Mouse (Mus musculus) ES-E14 (cell line): Measurements from ENCODE around the gene Rassf7. TPM values are rescaled to one million over a fixed set of nuclear protein-coding genes. Genes with fewer than 3 reads are reported as not detected.

Source experiments
- DNase-seq: peaks from one replicate; pipeline ENCODE4 v3.0.0-alpha.2; 2013; ENCODE audit warnings: low read depth, low spot score
- H3K27ac ChIP-seq: 2 replicates; pipeline ENCODE4 v1.5.1; 2012; ENCODE audit warnings: low read depth, mild to moderate bottlenecking, low read length, moderate library complexity, mixed read lengths; ENCODE audit not compliant: poor library complexity, insufficient read depth, severe bottlenecking
- H3K36me3 ChIP-seq: 2 replicates; pipeline ENCODE4 v1.6.1; 2012; ENCODE audit warnings: mild to moderate bottlenecking, low read length, moderate library complexity, mixed read lengths; ENCODE audit not compliant: control insufficient read depth, poor library complexity, insufficient read depth, severe bottlenecking
- H3K4me1 ChIP-seq, 2 experiments: fragments of 150-350 bp in 1 of 2; sonication (generic) in 1 of 2; 2 replicates each; pipeline ENCODE4 v1.6.1; 2012; ENCODE audit warnings: low read length in 2 of 2, mild to moderate bottlenecking in 1 of 2, mixed read lengths in 1 of 2; ENCODE audit not compliant: control insufficient read depth in 2 of 2, insufficient read depth in 2 of 2, poor library complexity in 1 of 2
- H3K4me3 ChIP-seq, 2 experiments: fragments of 150-350 bp in 1 of 2; sonication (generic) in 1 of 2; 2 replicates each; pipeline ENCODE4 v1.5.1; 2012; ENCODE audit warnings: low read length in 2 of 2, low read depth in 1 of 2, mild to moderate bottlenecking in 1 of 2, mixed read lengths in 1 of 2; ENCODE audit not compliant: insufficient read depth in 1 of 2, poor library complexity in 1 of 2, severe bottlenecking in 1 of 2
- H3K9ac ChIP-seq: 2 replicates; pipeline ENCODE4 v1.6.1; 2012; ENCODE audit warnings: low read depth, mild to moderate bottlenecking, low read length, mixed read lengths; ENCODE audit not compliant: poor library complexity, insufficient read depth, severe bottlenecking
- H3K9me3 ChIP-seq: fragments of 150-350 bp; sonication (generic); 2 replicates; pipeline ENCODE4 v1.6.1; 2012; ENCODE audit warnings: low read depth, mild to moderate bottlenecking, low read length; ENCODE audit not compliant: control insufficient read depth, insufficient read depth
- CHD2 ChIP-seq: IDR thresholded peaks from 2 replicates; pipeline ENCODE4 v1.6.1; 2014; ENCODE audit warnings: mild to moderate bottlenecking, low read depth, low read length, inconsistent platforms
- HCFC1 ChIP-seq: IDR thresholded peaks from 2 replicates; pipeline ENCODE4 v1.6.1; 2012; ENCODE audit warnings: low read length, inconsistent platforms, borderline replicate concordance; ENCODE audit not compliant: insufficient read depth
- MAFK ChIP-seq: IDR thresholded peaks from 2 replicates; pipeline ENCODE4 v1.6.1; 2014; ENCODE audit warnings: mild to moderate bottlenecking, low read depth, low read length, inconsistent platforms; ENCODE audit not compliant: insufficient read depth
- ZC3H11A ChIP-seq: IDR thresholded peaks from 2 replicates; pipeline ENCODE4 v1.6.1; 2012; ENCODE audit warnings: low read depth, mild to moderate bottlenecking, inconsistent platforms, low read length, borderline replicate concordance
- ZNF384 ChIP-seq: IDR thresholded peaks from 2 replicates; pipeline ENCODE4 v1.6.1; 2012; ENCODE audit warnings: low read depth, low read length, inconsistent platforms
- in situ Hi-C, 2 experiments: fragments of 600-800 bp; cut with MboI; formaldehyde crosslinking; loops; one replicate each; pipeline ENCODE4 v1.15.1; 2025; ENCODE audit warnings: low sequenced_read_pairs in 2 of 2, inconsistent platforms in 1 of 2; ENCODE audit not compliant: unreplicated experiment in 2 of 2
- total RNA-seq: library from RNA; depleted of rRNA; stranded (reverse); fragments of 300-350 nt; gene quantifications from 2 replicates; pipeline ENCODE4 v1.2.3, GENCODE M21; 2012; rRNA removed

The Rassf7 gene
- 32.2 and 44.3 TPM in 2 replicates for total RNA-seq

DNA sequence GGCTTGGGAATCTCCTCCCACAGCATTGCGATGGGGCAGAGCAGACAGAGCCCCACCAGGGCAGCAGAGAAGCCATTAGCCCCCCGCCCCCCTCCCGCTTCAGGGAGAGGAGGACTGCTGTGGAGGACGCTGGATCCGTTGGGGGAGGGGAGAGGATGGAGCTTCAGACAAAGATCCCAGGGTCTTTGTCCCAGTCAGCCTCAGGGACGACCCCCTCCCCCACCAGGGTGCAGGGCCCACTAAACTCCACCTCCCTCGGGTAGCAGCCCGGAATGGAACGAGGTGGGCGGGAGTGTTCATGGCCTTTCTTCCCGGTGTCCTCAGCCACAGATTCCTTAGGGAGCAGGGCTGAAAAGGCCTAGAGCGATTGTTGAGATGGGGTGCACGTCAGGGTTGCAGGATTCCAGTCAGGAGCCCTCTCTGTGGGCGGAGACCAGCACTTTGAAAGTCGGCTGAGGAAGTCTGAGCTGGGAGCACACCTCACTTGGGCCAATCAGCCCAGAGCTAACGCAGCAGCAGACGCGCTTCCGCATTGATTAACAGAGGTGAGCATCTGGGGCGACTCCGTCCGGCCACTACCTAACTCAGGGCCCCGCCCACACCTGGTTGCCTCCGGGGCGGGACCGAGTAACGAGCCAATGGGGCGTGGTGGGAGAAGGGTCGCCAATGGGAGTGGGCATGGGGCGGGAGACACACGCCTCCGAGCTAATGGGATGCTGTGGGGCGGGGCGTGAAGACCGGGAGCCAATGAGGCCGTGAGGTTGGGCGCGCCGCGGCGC, at the start of gene Rassf7:
Gene Rassf7 (plus strand): TSS at position 760 of the 779 bp plus-strand sequence.
- TF ChIP-seq ZNF384: no peak
- TF ChIP-seq HCFC1: peak; percentile 40; the same call in 1 of the 2 replicates
- TF ChIP-seq MAFK: no peak
- TF ChIP-seq ZC3H11A: no peak
- TF ChIP-seq CHD2: peak; percentile 30; the same call in 1 of the 2 replicates
- peak within 1 kb of the TSS; percentile 89 to 99 for H3K4me3 ChIP-seq
- H3K4me1 ChIP-seq: peaks cover 3 to 36% of the 10 kb centered on the region in 2 experiments; a peak in 3 of 4 replicates
- no peaks in the 10 kb centered on the region for H3K9me3 ChIP-seq
- DNase-seq: peak; percentile 99
- H3K9ac ChIP-seq: peak within 1 kb of the TSS; percentile 85
- peaks cover 18% of the 10 kb centered on the region for H3K36me3 ChIP-seq
- in situ Hi-C loops: no loop called here
- H3K27ac ChIP-seq: peak within 1 kb of the TSS; percentile 95

DNA sequence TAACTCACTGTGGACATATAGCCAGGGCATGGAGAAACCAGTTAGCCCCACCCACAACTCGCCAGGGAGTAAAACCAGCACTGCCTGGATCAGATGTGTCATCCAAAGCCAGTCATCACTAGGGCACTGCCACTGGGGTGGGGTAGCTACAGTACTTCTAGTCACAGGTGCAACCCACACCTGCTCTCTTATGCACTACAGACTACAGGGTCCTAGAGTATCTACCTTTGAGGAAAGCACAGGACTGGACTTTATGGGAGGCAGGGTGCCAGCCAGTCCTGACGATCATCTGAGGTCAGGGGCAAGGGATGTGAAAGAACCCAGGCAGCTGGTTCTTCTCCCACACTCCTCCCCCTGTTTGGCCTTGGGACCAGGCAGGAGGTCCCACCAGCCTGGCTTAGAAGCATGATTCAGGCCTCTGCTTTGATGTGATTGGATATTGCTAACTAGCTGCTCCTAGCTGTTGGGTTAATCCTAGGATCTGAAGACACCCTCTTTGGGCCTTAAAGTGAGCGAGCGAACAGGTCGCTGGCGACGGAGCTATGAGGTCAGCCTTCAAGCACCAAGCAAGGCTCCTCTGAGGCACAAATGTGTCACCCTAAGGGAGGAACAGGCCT, 47.7 kb upstream of the Rassf7 start:
- H3K4me3 ChIP-seq: peak overlapping the region; percentile 58 to 63
- H3K9ac ChIP-seq: peak overlapping the region; percentile 67
- no peak for TF ChIP-seq MAFK
- no peak for TF ChIP-seq CHD2
- no peak for TF ChIP-seq HCFC1
- TF ChIP-seq ZNF384: no peak
- TF ChIP-seq ZC3H11A: no peak
- H3K9me3 ChIP-seq: no peaks in the 10 kb centered on the region
- no peak for DNase-seq
- peaks cover 3 to 7% of the 10 kb centered on the region in 2 experiments; a peak in 2 of 4 replicates for H3K4me1 ChIP-seq
- in situ Hi-C loops: no loop called here
- H3K27ac ChIP-seq: no peak overlapping the region
- peaks cover 8% of the 10 kb centered on the region; the same call in 1 of the 2 replicates for H3K36me3 ChIP-seq

DNA sequence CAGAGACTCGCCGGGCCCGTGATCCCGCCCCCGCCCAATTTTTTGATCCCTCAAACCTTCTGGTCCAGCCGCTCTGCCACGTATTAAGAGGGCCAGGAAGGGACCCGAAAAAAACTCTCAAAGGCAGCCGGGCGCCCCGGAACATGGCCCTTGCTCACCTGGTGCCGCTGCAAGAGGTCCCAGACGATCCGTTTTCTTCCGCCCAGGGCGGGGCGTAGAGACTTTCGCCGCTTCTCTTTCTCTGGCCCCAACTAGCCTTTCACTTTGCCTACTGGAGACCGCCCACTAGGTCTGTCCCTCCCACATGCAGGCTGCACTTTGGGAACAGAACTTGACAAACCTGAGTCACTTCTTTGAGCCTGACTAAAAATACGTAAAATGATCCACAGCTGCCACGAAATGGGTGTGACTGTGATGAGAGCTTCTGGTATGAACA, 47.1 kb upstream of the Rassf7 start:
- Histone ChIP-seq H3K4me3 (peak overlapping the region; percentile 58 to 63), H3K9me3 (no peaks in the 10 kb centered on the region), H3K27ac (no peak overlapping the region), H3K36me3 (peaks cover 8% of the 10 kb centered on the region; the same call in 1 of the 2 replicates), H3K9ac (peak overlapping the region; percentile 67), H3K4me1 (peaks cover 5 to 7% of the 10 kb centered on the region in 2 experiments; a peak in 2 of 4 replicates)
- TF ChIP-seq CHD2 (no peak), MAFK (0 out of 2 replicates have a peak, but pooled peaks have one; percentile 11)
- peak; percentile 63 for DNase-seq
- in situ Hi-C loops: no loop called here

DNA sequence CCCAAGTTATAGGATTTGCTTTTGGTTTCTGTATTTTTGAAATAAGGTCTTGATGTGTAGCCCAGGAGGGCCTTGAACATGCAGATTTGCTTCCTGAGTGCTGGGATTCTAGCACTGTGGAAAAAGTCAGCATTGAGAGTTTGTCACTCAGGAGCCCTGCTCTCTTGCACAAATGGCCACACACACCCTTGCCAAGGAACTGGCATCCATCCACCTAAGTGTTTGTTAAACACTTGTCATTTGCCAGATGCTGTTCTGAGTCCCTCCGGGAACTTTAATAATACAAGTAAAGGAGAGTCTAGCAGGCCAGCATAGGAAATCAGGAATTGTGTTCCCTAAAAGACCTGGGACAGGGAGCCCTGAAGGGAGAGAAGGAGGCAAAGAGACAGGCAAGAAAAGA, 46.4 kb upstream of the Rassf7 start:
- Histone ChIP-seq H3K4me1 (peaks cover 5 to 7% of the 10 kb centered on the region in 2 experiments; a peak in 2 of 4 replicates), H3K9me3 (no peaks in the 10 kb centered on the region), H3K27ac (no peak overlapping the region), H3K4me3 (no peak overlapping the region), H3K36me3 (peaks cover 4% of the 10 kb centered on the region; the same call in 1 of the 2 replicates), H3K9ac (no peak overlapping the region)
- TF ChIP-seq CHD2 (no peak), HCFC1 (no peak), MAFK (no peak), ZC3H11A (no peak), ZNF384 (no peak)
- in situ Hi-C loops: no loop called here
- DNase-seq: no peak
